Mouse (Mus musculus) brown adipose tissue, adult 24 weeks (tissue): ENCODE data around the gene Olfr125. TPM values are rescaled to one million over a fixed set of nuclear protein-coding genes. Genes with fewer than 3 reads are reported as not detected.

Experiments
- H3K27ac ChIP-seq: fragments of 200-500 bp; replicated peaks from 2 replicates; pipeline ENCODE4 v1.5.1; 2012; ENCODE audit warnings: low read depth, mild to moderate bottlenecking, low read length
- H3K4me1 ChIP-seq: fragments of 200-500 bp; 2 replicates; pipeline ENCODE4 v1.6.1; 2012; ENCODE audit warnings: low read length, mixed read lengths; ENCODE audit not compliant: control insufficient read depth, insufficient read depth, insufficient read length
- H3K4me3 ChIP-seq: fragments of 200-500 bp; 2 replicates; pipeline ENCODE4 v1.5.1; 2012; ENCODE audit warnings: low read depth, mild to moderate bottlenecking, low read length, moderate library complexity; ENCODE audit not compliant: insufficient read depth
- polyA plus RNA-seq: library from polyadenylated mRNA; stranded (reverse); fragments of >200 nt; gene quantifications from 2 replicates; pipeline ENCODE4 v1.2.4, GENCODE M21; 2012; ENCODE audit not compliant: missing spikeins, insufficient read depth, insufficient read length

Gene Olfr125
- not detected in 2 replicates for polyA plus RNA-seq

- Histone ChIP-seq H3K27ac (no peak within 1 kb of the TSS), H3K4me3 (no peak within 1 kb of the TSS), H3K4me1 (no peaks in the 10 kb centered on the region)
Measured at GRCm38 (mm10) chr17:37832649-37833048, at the start of gene Olfr125. Gene Olfr125 (plus strand): TSS chr17:37832949.

GRCm38 (mm10) chr17:37793229-37793628 lies 39.5 kb upstream of the Olfr125 start, which contains the start of gene Olfr123:
Gene Olfr123 (plus strand): TSS chr17:37793529.
- Histone ChIP-seq H3K4me1 (no peaks in the 10 kb centered on the region), H3K4me3 (no peak within 1 kb of the TSS), H3K27ac (no peak within 1 kb of the TSS)

- H3K4me1 ChIP-seq: no peaks in the 10 kb centered on the region
- no peak within 1 kb of the TSS for H3K27ac ChIP-seq
- H3K4me3 ChIP-seq: no peak within 1 kb of the TSS
Measured at GRCm38 (mm10) chr17:37799588-37799987, 33.2 kb upstream of the Olfr125 start, which contains the start of gene Olfr124. Gene Olfr124 (plus strand): TSS chr17:37799888.

GRCm38 (mm10) chr17:37847183-37847582 lies 14.4 kb downstream of the Olfr125 start, which contains the start of gene Olfr126:
Gene Olfr126 (plus strand): TSS chr17:37847483.
- no peak within 1 kb of the TSS for H3K4me3 ChIP-seq
- no peak within 1 kb of the TSS for H3K27ac ChIP-seq
- no peaks in the 10 kb centered on the region for H3K4me1 ChIP-seq

- Histone ChIP-seq H3K27ac (no peak overlapping the region), H3K4me3 (no peak overlapping the region), H3K4me1 (no peaks in the 10 kb centered on the region)
Measured at GRCm38 (mm10) chr17:37863901-37864300, 31.2 kb downstream of the Olfr125 start.

GRCm38 (mm10) chr17:37869676-37870205 lies 37.0 kb downstream of the Olfr125 start:
- Histone ChIP-seq H3K4me3 (no peak overlapping the region), H3K4me1 (no peaks in the 10 kb centered on the region), H3K27ac (no peak overlapping the region)

GRCm38 (mm10) chr17:37873830-37874229 lies 41.1 kb downstream of the Olfr125 start:
- Histone ChIP-seq H3K4me3 (no peak overlapping the region), H3K27ac (no peak overlapping the region), H3K4me1 (no peaks in the 10 kb centered on the region)

Other genes starting within 250 kb of the Olfr125 start
- not detected in 2 replicates for gene Olfr114, start 240.2 kb upstream of the Olfr125 start, polyA plus RNA-seq
- gene Olfr115, start 205.8 kb upstream of the Olfr125 start, polyA plus RNA-seq: not detected in 2 replicates
- gene Olfr116, start 205.8 kb upstream of the Olfr125 start, polyA plus RNA-seq: not detected in 2 replicates
- gene Olfr117, start 169.2 kb upstream of the Olfr125 start, polyA plus RNA-seq: not detected in 2 replicates
- not detected in 2 replicates for gene Olfr118, start 166.0 kb upstream of the Olfr125 start, polyA plus RNA-seq
- gene Olfr119, start 136.4 kb upstream of the Olfr125 start, polyA plus RNA-seq: not detected in 2 replicates
- not detected in 2 replicates for gene Olfr120, start 111.1 kb upstream of the Olfr125 start, polyA plus RNA-seq
- not detected in 2 replicates for gene Olfr121, start 84.1 kb upstream of the Olfr125 start, polyA plus RNA-seq
- not detected in 2 replicates for gene Olfr122, start 64.3 kb upstream of the Olfr125 start, polyA plus RNA-seq
- gene Olfr123, start 39.4 kb upstream of the Olfr125 start, polyA plus RNA-seq: not detected in 2 replicates
- gene Olfr124, start 33.1 kb upstream of the Olfr125 start, polyA plus RNA-seq: not detected in 2 replicates
- gene Olfr126, start 14.5 kb downstream of the Olfr125 start, polyA plus RNA-seq: not detected in 2 replicates
- gene Olfr127, start 67.5 kb downstream of the Olfr125 start, polyA plus RNA-seq: not detected in 2 replicates
- not detected in 2 replicates for gene Olfr128, start 87.6 kb downstream of the Olfr125 start, polyA plus RNA-seq
- gene Olfr761, start 120.1 kb downstream of the Olfr125 start, polyA plus RNA-seq: not detected in 2 replicates
- not detected in 2 replicates for gene Olfr129, start 227.1 kb downstream of the Olfr125 start, polyA plus RNA-seq
- gene Olfr130, start 231.0 kb downstream of the Olfr125 start, polyA plus RNA-seq: not detected in 2 replicates